Mouse (Mus musculus): Measurements from ENCODE around the gene Ccser1. TPM values are rescaled to one million over a fixed set of nuclear protein-coding genes. Genes with fewer than 3 reads are reported as not detected.

The Ccser1 gene
- total and polyA plus RNA-seq, 2 experiments, result 0.02 to 0.28 TPM

DNA sequence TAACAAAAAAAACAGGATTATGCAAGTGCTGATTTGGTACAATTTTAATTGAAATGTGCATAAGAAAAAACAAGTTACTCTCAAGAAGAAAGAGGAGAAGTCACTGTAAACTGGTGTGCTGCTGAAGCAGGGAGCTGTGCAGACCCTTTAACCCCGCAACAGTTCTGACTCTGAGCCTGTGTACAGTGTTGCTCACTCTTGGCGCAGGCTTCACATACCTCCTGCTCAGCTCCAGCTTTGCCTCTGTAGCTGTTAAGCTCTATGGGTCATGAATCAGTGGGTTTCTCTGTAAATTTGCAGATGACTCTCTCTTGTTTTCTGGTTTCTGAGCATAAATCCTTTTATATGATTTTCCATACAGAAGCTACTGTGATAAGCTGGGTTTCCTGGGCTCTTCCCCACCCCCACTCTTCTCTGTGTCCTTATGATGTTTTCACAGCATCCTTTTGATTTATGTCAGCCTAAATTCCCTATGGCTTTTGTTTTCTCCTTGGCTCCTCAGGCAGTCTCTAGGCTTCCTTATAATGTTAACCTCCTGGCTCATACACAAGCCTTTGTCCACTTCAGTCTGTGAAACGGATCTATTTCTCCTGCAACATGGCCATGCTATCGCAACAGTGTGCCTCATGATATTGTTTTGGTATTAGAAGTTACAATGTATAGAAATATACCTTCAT lies 30.1 kb downstream of the Ccser1 start:
- Histone ChIP-seq H3K9ac (ENCODE audit: low read depth, low read length) (no peak overlapping the region), H3K27ac (replicated peaks; ENCODE audit: insufficient read depth, low read depth, low read length) (no peak overlapping the region), H3K4me3 (ENCODE audit: insufficient read depth, low read depth, low read length) (no peak overlapping the region), H3K79me2 (ENCODE audit: control insufficient read depth, insufficient read depth, low read length) (no peaks in the 10 kb centered on the region), H3K36me3 (ENCODE audit: control insufficient read depth, insufficient read depth, low read length) (no peaks in the 10 kb centered on the region), H3K4me1 (ENCODE audit: control insufficient read depth, insufficient read depth, low read length) (no peaks in the 10 kb centered on the region), H3K27me3 (ENCODE audit: control insufficient read depth, insufficient read depth, low read length) (no peaks in the 10 kb centered on the region)
- DNase-seq (ENCODE audit: extremely low read depth, low read depth, low spot score), result no peak
- TF ChIP-seq CTCF (IDR thresholded peaks at IDR 0.05; ENCODE audit: low read depth, low read length), result no peak
- no peak for TF ChIP-seq POLR2A (IDR thresholded peaks at IDR 0.05; ENCODE audit: extremely low read depth, insufficient read depth, low read length)
- 89% methylated on average over 4 of the region's 4 CpGs for WGBS

DNA sequence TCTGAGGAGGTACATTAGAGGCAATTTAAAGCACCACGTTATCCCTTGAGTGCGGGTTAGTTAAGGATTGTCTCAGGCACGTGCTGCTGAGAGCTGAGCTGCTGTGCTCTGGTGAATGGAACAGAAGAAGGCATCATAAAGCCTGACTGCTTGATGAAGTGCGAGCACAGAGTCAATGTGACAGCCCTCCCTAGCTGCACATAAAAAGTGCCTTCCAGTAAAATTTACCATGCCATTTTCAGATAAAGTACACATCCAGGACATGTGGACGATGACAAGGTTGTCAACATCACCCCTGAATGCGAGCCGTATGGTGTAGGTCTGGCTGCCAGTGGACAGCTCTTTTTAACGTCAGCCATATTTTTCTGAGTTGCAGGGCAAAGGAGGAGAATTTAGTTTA lies 35.6 kb downstream of the Ccser1 start:
- Histone ChIP-seq H3K79me2 (ENCODE audit: control insufficient read depth, insufficient read depth, low read length) (no peaks in the 10 kb centered on the region), H3K4me1 (ENCODE audit: control insufficient read depth, insufficient read depth, low read length) (no peaks in the 10 kb centered on the region), H3K36me3 (ENCODE audit: control insufficient read depth, insufficient read depth, low read length) (no peaks in the 10 kb centered on the region), H3K27ac (replicated peaks; ENCODE audit: insufficient read depth, low read depth, low read length) (no peak overlapping the region), H3K27me3 (ENCODE audit: control insufficient read depth, insufficient read depth, low read length) (no peaks in the 10 kb centered on the region), H3K4me3 (ENCODE audit: insufficient read depth, low read depth, low read length) (no peak overlapping the region), H3K9ac (ENCODE audit: low read depth, low read length) (no peak overlapping the region)
- TF ChIP-seq POLR2A (IDR thresholded peaks at IDR 0.05; ENCODE audit: extremely low read depth, insufficient read depth, low read length) (no peak), CTCF (IDR thresholded peaks at IDR 0.05; ENCODE audit: low read depth, low read length) (no peak)
- 80% methylated on average over 8 of the region's 8 CpGs for WGBS
- DNase-seq (ENCODE audit: extremely low read depth, low read depth, low spot score), result no peak

GRCm38 (mm10) chr6:61216514-61216913 lies 36.4 kb downstream of the Ccser1 start:
- Histone ChIP-seq H3K27me3 (ENCODE audit: control insufficient read depth, insufficient read depth, low read length) (no peaks in the 10 kb centered on the region), H3K9ac (ENCODE audit: low read depth, low read length) (no peak overlapping the region), H3K4me3 (ENCODE audit: insufficient read depth, low read depth, low read length) (no peak overlapping the region), H3K79me2 (ENCODE audit: control insufficient read depth, insufficient read depth, low read length) (no peaks in the 10 kb centered on the region), H3K4me1 (ENCODE audit: control insufficient read depth, insufficient read depth, low read length) (no peaks in the 10 kb centered on the region), H3K36me3 (ENCODE audit: control insufficient read depth, insufficient read depth, low read length) (no peaks in the 10 kb centered on the region), H3K27ac (replicated peaks; ENCODE audit: insufficient read depth, low read depth, low read length) (no peak overlapping the region)
- WGBS, result 81% methylated on average over 1 of the region's 1 CpGs
- DNase-seq (ENCODE audit: extremely low read depth, low read depth, low spot score), result no peak
- no peak for TF ChIP-seq CTCF (IDR thresholded peaks at IDR 0.05; ENCODE audit: low read depth, low read length)
- no peak for TF ChIP-seq POLR2A (IDR thresholded peaks at IDR 0.05; ENCODE audit: extremely low read depth, insufficient read depth, low read length)

DNA sequence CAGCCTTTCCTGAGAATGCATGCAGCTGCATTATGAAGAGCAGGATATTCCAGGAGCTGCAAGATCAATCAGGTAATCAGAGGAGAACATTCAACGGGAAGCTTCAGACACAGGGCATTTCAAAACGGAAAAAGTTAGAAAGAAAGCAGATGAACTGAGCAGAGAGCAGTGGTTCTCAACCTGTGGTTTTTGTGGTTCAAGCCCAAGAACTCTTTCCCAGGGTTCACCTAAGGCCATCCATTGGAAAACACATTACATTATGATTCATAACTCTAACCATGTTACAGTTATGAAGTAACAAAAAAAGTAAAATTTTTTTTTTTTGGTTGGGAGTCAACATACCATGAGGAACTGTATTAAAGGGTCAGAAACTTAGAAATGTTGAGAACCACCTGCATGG lies 37.6 kb downstream of the Ccser1 start:
- no peak for TF ChIP-seq POLR2A (IDR thresholded peaks at IDR 0.05; ENCODE audit: extremely low read depth, insufficient read depth, low read length)
- no peak for TF ChIP-seq CTCF (IDR thresholded peaks at IDR 0.05; ENCODE audit: low read depth, low read length)
- Histone ChIP-seq H3K27ac (replicated peaks; ENCODE audit: insufficient read depth, low read depth, low read length) (no peak overlapping the region), H3K27me3 (ENCODE audit: control insufficient read depth, insufficient read depth, low read length) (no peaks in the 10 kb centered on the region), H3K4me3 (ENCODE audit: insufficient read depth, low read depth, low read length) (no peak overlapping the region), H3K36me3 (ENCODE audit: control insufficient read depth, insufficient read depth, low read length) (no peaks in the 10 kb centered on the region), H3K4me1 (ENCODE audit: control insufficient read depth, insufficient read depth, low read length) (no peaks in the 10 kb centered on the region), H3K79me2 (ENCODE audit: control insufficient read depth, insufficient read depth, low read length) (no peaks in the 10 kb centered on the region), H3K9ac (ENCODE audit: low read depth, low read length) (no peak overlapping the region)
- 74% methylated on average over 2 of the region's 2 CpGs for WGBS
- DNase-seq (ENCODE audit: extremely low read depth, low read depth, low spot score), result no peak

GRCm38 (mm10) chr6:61223563-61223962 lies 43.4 kb downstream of the Ccser1 start:
- WGBS, result 19% methylated on average over 2 of the region's 2 CpGs
- H3K4me1 ChIP-seq (ENCODE audit: control insufficient read depth, insufficient read depth, low read length), result no peaks in the 10 kb centered on the region
- no peak overlapping the region for H3K4me3 ChIP-seq (ENCODE audit: insufficient read depth, low read depth, low read length)
- DNase-seq (ENCODE audit: extremely low read depth, low read depth, low spot score), result peak; percentile 42
- H3K36me3 ChIP-seq (ENCODE audit: control insufficient read depth, insufficient read depth, low read length), result no peaks in the 10 kb centered on the region
- TF ChIP-seq CTCF (IDR thresholded peaks at IDR 0.05; ENCODE audit: low read depth, low read length) (no peak), POLR2A (IDR thresholded peaks at IDR 0.05; ENCODE audit: extremely low read depth, insufficient read depth, low read length) (no peak)
- no peaks in the 10 kb centered on the region for H3K27me3 ChIP-seq (ENCODE audit: control insufficient read depth, insufficient read depth, low read length)
- no peak overlapping the region for H3K9ac ChIP-seq (ENCODE audit: low read depth, low read length)
- no peaks in the 10 kb centered on the region for H3K79me2 ChIP-seq (ENCODE audit: control insufficient read depth, insufficient read depth, low read length)
- H3K27ac ChIP-seq (replicated peaks; ENCODE audit: insufficient read depth, low read depth, low read length), result no peak overlapping the region

DNA sequence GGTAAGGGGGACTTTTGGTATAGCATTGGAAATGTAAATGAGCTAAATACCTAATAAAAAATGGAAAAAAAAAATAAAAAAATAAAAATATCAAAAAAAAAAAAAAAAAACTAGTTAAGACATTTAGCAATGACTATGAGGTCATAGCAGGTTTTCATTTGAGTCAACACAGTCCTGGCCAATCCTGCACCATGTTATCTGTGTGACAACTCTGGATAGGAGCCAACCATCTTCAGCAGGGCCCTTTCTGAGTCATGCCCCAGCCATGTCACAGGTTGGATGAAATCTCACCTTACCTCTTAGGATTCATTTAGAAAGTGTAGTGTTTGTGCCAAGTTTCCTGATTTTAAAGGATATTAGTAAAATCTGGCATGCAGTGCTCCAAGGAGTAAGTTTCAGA lies 45.2 kb downstream of the Ccser1 start:
- H3K9ac ChIP-seq (ENCODE audit: low read depth, low read length), result no peak overlapping the region
- TF ChIP-seq POLR2A (IDR thresholded peaks at IDR 0.05; ENCODE audit: extremely low read depth, insufficient read depth, low read length) (no peak), CTCF (IDR thresholded peaks at IDR 0.05; ENCODE audit: low read depth, low read length) (no peak)
- H3K27me3 ChIP-seq (ENCODE audit: control insufficient read depth, insufficient read depth, low read length), result no peaks in the 10 kb centered on the region
- H3K27ac ChIP-seq (replicated peaks; ENCODE audit: insufficient read depth, low read depth, low read length), result no peak overlapping the region
- no peak for DNase-seq (ENCODE audit: extremely low read depth, low read depth, low spot score)
- no peaks in the 10 kb centered on the region for H3K36me3 ChIP-seq (ENCODE audit: control insufficient read depth, insufficient read depth, low read length)
- H3K79me2 ChIP-seq (ENCODE audit: control insufficient read depth, insufficient read depth, low read length), result no peaks in the 10 kb centered on the region
- H3K4me3 ChIP-seq (ENCODE audit: insufficient read depth, low read depth, low read length), result no peak overlapping the region
- no peaks in the 10 kb centered on the region for H3K4me1 ChIP-seq (ENCODE audit: control insufficient read depth, insufficient read depth, low read length)
